Mouse (Mus musculus): ENCODE results near the gene Lce3c. TPM values are rescaled to one million over a fixed set of nuclear protein-coding genes. Genes with fewer than 3 reads are reported as not detected.

The Lce3c gene
- not detected in 2 replicates for polyA plus RNA-seq (2016; fragmentation: Nextera tagmentation; extraction: Ambion mirVana)

- Histone ChIP-seq H3K36me3 (no peaks in the 10 kb centered on the region), H3K9ac (no peak within 1 kb of the TSS), H3K27me3 (no peaks in the 10 kb centered on the region), H3K4me1 (no peaks in the 10 kb centered on the region), H3K27ac (no peak within 1 kb of the TSS), H3K4me3 (no peak within 1 kb of the TSS), H3K4me2 (replicated peaks) (no peak within 1 kb of the TSS), H3K9me3 (no peaks in the 10 kb centered on the region)
- ATAC-seq (ENCODE audit: insufficient number of reproducible peaks, insufficient read depth, low FRiP score, low TSS enrichment), result no peak
- 73% methylated on average over 1 of the region's 1 CpGs for WGBS
Measured at GRCm38 (mm10) chr3:92944186-92944585, at the start of gene Lce3c. Gene Lce3c, plus strand, starts transcription at chr3:92944486.

- Histone ChIP-seq H3K4me1 (no peaks in the 10 kb centered on the region), H3K9ac (no peak overlapping the region), H3K9me3 (no peaks in the 10 kb centered on the region), H3K36me3 (no peaks in the 10 kb centered on the region), H3K27me3 (no peaks in the 10 kb centered on the region), H3K4me2 (replicated peaks) (no peak overlapping the region), H3K27ac (no peak overlapping the region), H3K4me3 (no peak overlapping the region)
- ATAC-seq (ENCODE audit: insufficient number of reproducible peaks, insufficient read depth, low FRiP score, low TSS enrichment), result no peak
- WGBS, result 45% methylated on average over 1 of the region's 1 CpGs
Measured at GRCm38 (mm10) chr3:92894489-92894888, 49.8 kb upstream of the Lce3c start.

- Histone ChIP-seq H3K36me3 (no peaks in the 10 kb centered on the region), H3K4me2 (replicated peaks) (no peak overlapping the region), H3K9me3 (no peaks in the 10 kb centered on the region), H3K9ac (no peak overlapping the region), H3K4me3 (no peak overlapping the region), H3K4me1 (no peaks in the 10 kb centered on the region), H3K27me3 (no peaks in the 10 kb centered on the region), H3K27ac (no peak overlapping the region)
- 21% methylated on average over 3 of the region's 3 CpGs for WGBS
- ATAC-seq (ENCODE audit: insufficient number of reproducible peaks, insufficient read depth, low FRiP score, low TSS enrichment), result no peak
Measured at GRCm38 (mm10) chr3:92902992-92903391, 41.3 kb upstream of the Lce3c start.

- Histone ChIP-seq H3K4me3 (no peak overlapping the region), H3K9ac (no peak overlapping the region), H3K4me2 (replicated peaks) (no peak overlapping the region), H3K27ac (no peak overlapping the region), H3K9me3 (no peaks in the 10 kb centered on the region), H3K4me1 (no peaks in the 10 kb centered on the region), H3K27me3 (no peaks in the 10 kb centered on the region), H3K36me3 (no peaks in the 10 kb centered on the region)
- no peak for ATAC-seq (ENCODE audit: insufficient number of reproducible peaks, insufficient read depth, low FRiP score, low TSS enrichment)
- 34% methylated on average over 4 of the region's 4 CpGs for WGBS
Measured at GRCm38 (mm10) chr3:92903640-92904039, 40.6 kb upstream of the Lce3c start.

GRCm38 (mm10) chr3:92905182-92905581 lies 39.1 kb upstream of the Lce3c start:
- WGBS, result 50% methylated on average over 3 of the region's 3 CpGs
- no peaks in the 10 kb centered on the region for H3K4me1 ChIP-seq
- no peak overlapping the region for H3K4me3 ChIP-seq
- H3K27ac ChIP-seq, result no peak overlapping the region
- H3K9me3 ChIP-seq, result no peaks in the 10 kb centered on the region
- H3K4me2 ChIP-seq (replicated peaks), result no peak overlapping the region
- no peaks in the 10 kb centered on the region for H3K27me3 ChIP-seq
- ATAC-seq (ENCODE audit: insufficient number of reproducible peaks, insufficient read depth, low FRiP score, low TSS enrichment), result no peak
- no peak overlapping the region for H3K9ac ChIP-seq
- H3K36me3 ChIP-seq, result no peaks in the 10 kb centered on the region

DNA sequence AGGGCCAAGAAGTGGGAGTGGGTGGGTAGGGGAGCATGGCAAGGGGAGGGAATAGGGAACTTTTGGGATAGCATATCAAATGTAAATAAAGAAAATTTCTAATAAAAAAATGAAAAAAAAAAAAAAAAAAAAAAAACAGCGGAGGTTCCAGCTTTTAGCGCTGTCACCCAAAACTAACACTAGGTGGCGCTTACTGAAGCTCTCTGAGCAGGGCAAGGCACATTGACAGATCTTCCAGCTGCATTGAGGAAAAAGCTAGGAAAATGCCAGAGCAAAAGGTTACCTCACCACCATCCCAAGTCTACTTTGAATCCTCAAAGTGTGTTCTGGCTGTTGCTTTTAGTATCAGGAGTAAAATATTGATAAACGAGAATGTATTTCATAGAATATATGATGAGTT lies 36.7 kb upstream of the Lce3c start:
- H3K4me3 ChIP-seq, result no peak overlapping the region
- no peak overlapping the region for H3K27ac ChIP-seq
- no peaks in the 10 kb centered on the region for H3K36me3 ChIP-seq
- no peaks in the 10 kb centered on the region for H3K4me1 ChIP-seq
- H3K9me3 ChIP-seq, result no peaks in the 10 kb centered on the region
- H3K27me3 ChIP-seq, result no peaks in the 10 kb centered on the region
- no peak for ATAC-seq (ENCODE audit: insufficient number of reproducible peaks, insufficient read depth, low FRiP score, low TSS enrichment)
- H3K9ac ChIP-seq, result no peak overlapping the region
- 23% methylated on average over 4 of the region's 4 CpGs for WGBS
- H3K4me2 ChIP-seq (replicated peaks), result no peak overlapping the region

DNA sequence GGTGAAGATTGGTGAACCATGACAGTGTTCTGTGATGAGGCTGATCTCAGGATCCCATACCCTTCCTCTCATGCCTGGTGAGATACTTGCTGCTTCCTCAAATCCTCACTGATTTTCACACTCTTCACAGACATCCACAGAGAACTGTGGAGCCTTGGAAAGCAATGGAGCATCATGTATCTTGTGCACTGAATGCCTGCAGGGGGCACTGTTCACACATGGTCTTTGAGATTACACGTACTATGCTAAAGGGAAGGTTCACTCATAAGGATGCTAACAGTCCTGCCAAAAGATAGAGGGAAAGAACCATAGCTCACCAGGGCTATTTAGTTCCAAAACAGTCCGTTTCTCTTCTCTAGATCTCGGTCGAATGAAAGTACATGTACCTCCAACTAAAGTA lies 23.9 kb upstream of the Lce3c start:
- Histone ChIP-seq H3K36me3 (no peaks in the 10 kb centered on the region), H3K27me3 (no peaks in the 10 kb centered on the region), H3K9ac (no peak overlapping the region), H3K9me3 (no peaks in the 10 kb centered on the region), H3K4me3 (no peak overlapping the region), H3K4me1 (no peaks in the 10 kb centered on the region), H3K4me2 (replicated peaks) (no peak overlapping the region), H3K27ac (no peak overlapping the region)
- ATAC-seq (ENCODE audit: insufficient number of reproducible peaks, insufficient read depth, low FRiP score, low TSS enrichment), result no peak
- WGBS, result 63% methylated on average over 4 of the region's 4 CpGs

- no peak for ATAC-seq (ENCODE audit: insufficient number of reproducible peaks, insufficient read depth, low FRiP score, low TSS enrichment)
- no peak within 1 kb of the TSS for H3K27ac ChIP-seq
- H3K9ac ChIP-seq, result no peak within 1 kb of the TSS
- H3K9me3 ChIP-seq, result no peaks in the 10 kb centered on the region
- no peaks in the 10 kb centered on the region for H3K36me3 ChIP-seq
- 72% methylated on average over 2 of the region's 2 CpGs for WGBS
- no peaks in the 10 kb centered on the region for H3K27me3 ChIP-seq
- no peaks in the 10 kb centered on the region for H3K4me1 ChIP-seq
- H3K4me2 ChIP-seq (replicated peaks), result no peak within 1 kb of the TSS
- H3K4me3 ChIP-seq, result no peak within 1 kb of the TSS
Measured at GRCm38 (mm10) chr3:92926130-92926529, 18.2 kb upstream of the Lce3c start, which contains the start of gene Lce3a. Gene Lce3a, minus strand, starts transcription at chr3:92926230.

GRCm38 (mm10) chr3:92932679-92933078 lies 11.6 kb upstream of the Lce3c start, which contains the start of gene Lce3b:
Gene Lce3b, plus strand, starts transcription at chr3:92932979.
- Histone ChIP-seq H3K9me3 (no peaks in the 10 kb centered on the region), H3K4me3 (no peak within 1 kb of the TSS), H3K4me2 (replicated peaks) (no peak within 1 kb of the TSS), H3K9ac (no peak within 1 kb of the TSS), H3K4me1 (no peaks in the 10 kb centered on the region), H3K27me3 (no peaks in the 10 kb centered on the region), H3K36me3 (no peaks in the 10 kb centered on the region), H3K27ac (no peak within 1 kb of the TSS)
- WGBS, result 64% methylated on average over 2 of the region's 2 CpGs
- ATAC-seq (ENCODE audit: insufficient number of reproducible peaks, insufficient read depth, low FRiP score, low TSS enrichment), result no peak

GRCm38 (mm10) chr3:92957090-92957489 lies 12.8 kb downstream of the Lce3c start, which contains the start of gene Lce3d:
Gene Lce3d, plus strand, starts transcription at chr3:92957390.
- ATAC-seq (ENCODE audit: insufficient number of reproducible peaks, insufficient read depth, low FRiP score, low TSS enrichment), result no peak
- no peaks in the 10 kb centered on the region for H3K9me3 ChIP-seq
- no peaks in the 10 kb centered on the region for H3K27me3 ChIP-seq
- H3K9ac ChIP-seq, result no peak within 1 kb of the TSS
- no peak within 1 kb of the TSS for H3K4me2 ChIP-seq (replicated peaks)
- H3K4me3 ChIP-seq, result no peak within 1 kb of the TSS
- H3K36me3 ChIP-seq, result no peaks in the 10 kb centered on the region
- no peak within 1 kb of the TSS for H3K27ac ChIP-seq
- no peaks in the 10 kb centered on the region for H3K4me1 ChIP-seq
- 96% methylated on average over 1 of the region's 1 CpGs for WGBS

- Histone ChIP-seq H3K36me3 (no peaks in the 10 kb centered on the region), H3K4me3 (no peak within 1 kb of the TSS), H3K4me2 (replicated peaks) (no peak within 1 kb of the TSS), H3K27me3 (no peaks in the 10 kb centered on the region), H3K9me3 (no peaks in the 10 kb centered on the region), H3K4me1 (no peaks in the 10 kb centered on the region), H3K9ac (no peak within 1 kb of the TSS), H3K27ac (no peak within 1 kb of the TSS)
- WGBS, result 90% methylated on average over 2 of the region's 2 CpGs
- no peak for ATAC-seq (ENCODE audit: insufficient number of reproducible peaks, insufficient read depth, low FRiP score, low TSS enrichment)
Measured at GRCm38 (mm10) chr3:92966761-92967160, 22.5 kb downstream of the Lce3c start, which contains the start of gene Lce3e. Gene Lce3e, plus strand, starts transcription at chr3:92967061.

GRCm38 (mm10) chr3:92978484-92978883 lies 34.2 kb downstream of the Lce3c start:
- no peak for ATAC-seq (ENCODE audit: insufficient number of reproducible peaks, insufficient read depth, low FRiP score, low TSS enrichment)
- no peak overlapping the region for H3K4me2 ChIP-seq (replicated peaks)
- H3K9ac ChIP-seq, result no peak overlapping the region
- 78% methylated on average over 2 of the region's 2 CpGs for WGBS
- H3K36me3 ChIP-seq, result no peaks in the 10 kb centered on the region
- no peaks in the 10 kb centered on the region for H3K9me3 ChIP-seq
- no peak overlapping the region for H3K4me3 ChIP-seq
- H3K27me3 ChIP-seq, result no peaks in the 10 kb centered on the region
- H3K27ac ChIP-seq, result no peak overlapping the region
- H3K4me1 ChIP-seq, result no peaks in the 10 kb centered on the region

- H3K4me3 ChIP-seq, result no peak within 1 kb of the TSS
- no peak within 1 kb of the TSS for H3K9ac ChIP-seq
- no peak within 1 kb of the TSS for H3K27ac ChIP-seq
- H3K27me3 ChIP-seq, result no peaks in the 10 kb centered on the region
- H3K4me2 ChIP-seq (replicated peaks), result no peak within 1 kb of the TSS
- H3K4me1 ChIP-seq, result no peaks in the 10 kb centered on the region
- ATAC-seq (ENCODE audit: insufficient number of reproducible peaks, insufficient read depth, low FRiP score, low TSS enrichment), result no peak
- H3K36me3 ChIP-seq, result no peaks in the 10 kb centered on the region
- no peaks in the 10 kb centered on the region for H3K9me3 ChIP-seq
Measured at GRCm38 (mm10) chr3:92991926-92992325, 47.6 kb downstream of the Lce3c start, which contains the start of gene Lce3f. Gene Lce3f, plus strand, starts transcription at chr3:92992226.

Data from embryonic facial prominence, embryonic 12.5 days (tissue).